Mouse (Mus musculus): ENCODE measurements around the gene Defb26. TPM values are rescaled to one million over a fixed set of nuclear protein-coding genes. Genes with fewer than 3 reads are reported as not detected.

Defb26 gene
- polyA plus RNA-seq, 1 experiment from 2014 or later, result not detected

DNA sequence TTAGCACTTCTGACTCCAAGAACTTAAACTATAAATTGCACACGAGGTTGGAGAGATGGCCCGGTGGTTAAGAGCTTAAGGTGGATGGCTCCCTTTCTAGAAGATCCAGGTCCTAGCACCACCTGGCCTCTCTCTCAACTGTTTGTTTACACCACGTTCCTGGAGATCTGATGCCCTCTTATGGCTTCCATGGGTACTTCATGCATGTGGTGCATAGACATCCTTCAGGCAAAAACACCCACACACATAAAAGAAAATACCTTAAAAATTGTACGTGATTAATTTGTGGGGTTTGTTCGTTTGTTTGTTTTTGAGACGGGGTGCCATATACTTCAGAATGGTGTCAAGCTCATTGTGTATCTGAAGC is 10.6 kb downstream of the Defb26 start:
- ATAC-seq, result no peak
- no peak overlapping the region for H3K27ac ChIP-seq
- H3K4me2 ChIP-seq (replicated peaks), result no peak overlapping the region
- H3K9me3 ChIP-seq, result no peaks in the 10 kb centered on the region
- no peak overlapping the region for H3K9ac ChIP-seq (replicated peaks)
- H3K27me3 ChIP-seq, result no peaks in the 10 kb centered on the region
- no peaks in the 10 kb centered on the region for H3K36me3 ChIP-seq
- no peak overlapping the region for H3K4me3 ChIP-seq (replicated peaks)
- 80% methylated on average over 6 of the region's 6 CpGs for WGBS
- H3K4me1 ChIP-seq (replicated peaks), result no peaks in the 10 kb centered on the region

DNA sequence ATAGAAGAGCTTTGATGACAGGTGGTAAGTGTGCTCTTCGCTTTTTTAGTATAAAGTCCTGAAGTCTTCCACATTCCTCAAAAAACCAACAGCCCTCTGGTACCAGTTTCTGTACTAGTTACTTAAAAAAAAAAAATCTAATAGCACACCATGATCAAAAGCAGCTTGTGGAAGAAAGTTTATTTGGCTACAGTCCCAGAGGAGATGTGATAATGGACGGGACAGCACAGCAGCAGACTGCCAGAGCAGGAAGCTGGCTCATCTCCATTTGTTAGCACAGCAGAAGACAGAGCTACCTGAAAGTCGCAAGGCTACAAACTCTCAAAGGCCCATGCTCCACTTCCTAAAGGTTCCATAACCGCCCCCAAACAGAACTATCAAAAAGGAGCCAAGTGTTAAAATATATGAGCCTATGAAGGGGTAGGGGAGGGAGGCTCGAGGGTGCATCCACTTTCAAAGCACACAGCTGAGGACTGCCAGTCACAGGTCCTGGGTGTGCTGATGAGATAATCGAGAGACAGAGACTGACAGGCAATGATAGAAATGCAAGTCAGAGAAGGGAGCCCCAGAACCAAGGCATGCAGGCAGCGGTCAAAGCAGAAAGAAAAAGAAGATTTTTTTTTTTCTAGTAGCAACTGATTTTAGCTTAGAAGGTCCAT is 11.2 kb downstream of the Defb26 start:
- H3K4me1 ChIP-seq (replicated peaks), result no peaks in the 10 kb centered on the region
- H3K9me3 ChIP-seq, result no peaks in the 10 kb centered on the region
- H3K4me3 ChIP-seq (replicated peaks), result no peak overlapping the region
- H3K9ac ChIP-seq (replicated peaks), result no peak overlapping the region
- no peak overlapping the region for H3K4me2 ChIP-seq (replicated peaks)
- WGBS, result 82% methylated on average over 7 of the region's 7 CpGs
- H3K36me3 ChIP-seq, result no peaks in the 10 kb centered on the region
- H3K27ac ChIP-seq, result no peak overlapping the region
- H3K27me3 ChIP-seq, result no peaks in the 10 kb centered on the region
- ATAC-seq, result no peak

DNA sequence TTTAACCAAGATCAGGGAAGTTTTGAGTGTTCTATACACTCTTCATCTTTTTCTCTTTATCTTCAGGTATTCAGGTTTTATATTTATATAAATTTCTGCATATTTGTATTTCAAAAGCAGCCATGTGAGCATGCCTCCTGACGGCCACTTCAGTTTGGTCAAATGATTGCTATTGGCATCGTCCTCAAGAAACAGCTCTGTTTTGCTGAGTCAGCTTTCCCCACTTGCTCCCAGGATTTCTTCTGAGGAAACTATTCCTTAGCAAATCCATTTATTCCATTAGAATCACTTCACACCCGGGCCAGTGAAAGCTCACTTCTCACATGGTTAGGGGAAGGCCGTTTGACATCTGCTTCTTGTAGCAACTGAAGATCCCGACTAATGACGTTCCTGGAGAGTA is 13.5 kb downstream of the Defb26 start:
- 81% methylated on average over 6 of the region's 6 CpGs for WGBS
- H3K9me3 ChIP-seq, result no peaks in the 10 kb centered on the region
- no peak overlapping the region for H3K4me2 ChIP-seq (replicated peaks)
- no peak overlapping the region for H3K27ac ChIP-seq
- no peak for ATAC-seq
- no peaks in the 10 kb centered on the region for H3K27me3 ChIP-seq
- no peaks in the 10 kb centered on the region for H3K4me1 ChIP-seq (replicated peaks)
- no peak overlapping the region for H3K4me3 ChIP-seq (replicated peaks)
- no peaks in the 10 kb centered on the region for H3K36me3 ChIP-seq
- H3K9ac ChIP-seq (replicated peaks), result no peak overlapping the region

DNA sequence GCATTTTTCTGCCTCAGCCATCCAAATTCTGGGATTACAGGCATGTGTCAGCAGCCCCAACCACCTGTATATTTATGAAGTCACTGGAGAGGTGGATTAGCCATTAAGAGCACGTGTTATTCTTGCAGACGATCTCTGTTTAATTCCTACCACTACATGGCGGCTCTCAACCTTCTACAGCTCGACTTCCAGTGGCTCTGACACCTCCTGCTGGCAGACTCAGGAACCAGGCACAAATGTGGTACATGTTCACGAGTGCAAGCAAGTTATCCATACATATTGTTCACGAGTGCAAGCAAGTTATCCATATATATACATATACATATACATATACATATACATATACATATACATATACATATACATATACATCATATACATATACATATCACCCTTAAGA is 18.3 kb downstream of the Defb26 start:
- Histone ChIP-seq H3K36me3 (no peaks in the 10 kb centered on the region), H3K27ac (no peak overlapping the region), H3K4me1 (replicated peaks) (no peaks in the 10 kb centered on the region), H3K9ac (replicated peaks) (no peak overlapping the region), H3K27me3 (no peaks in the 10 kb centered on the region), H3K4me2 (replicated peaks) (no peak overlapping the region), H3K9me3 (no peaks in the 10 kb centered on the region), H3K4me3 (replicated peaks) (no peak overlapping the region)
- WGBS, result 79% methylated on average over 6 of the region's 6 CpGs
- no peak for ATAC-seq

DNA sequence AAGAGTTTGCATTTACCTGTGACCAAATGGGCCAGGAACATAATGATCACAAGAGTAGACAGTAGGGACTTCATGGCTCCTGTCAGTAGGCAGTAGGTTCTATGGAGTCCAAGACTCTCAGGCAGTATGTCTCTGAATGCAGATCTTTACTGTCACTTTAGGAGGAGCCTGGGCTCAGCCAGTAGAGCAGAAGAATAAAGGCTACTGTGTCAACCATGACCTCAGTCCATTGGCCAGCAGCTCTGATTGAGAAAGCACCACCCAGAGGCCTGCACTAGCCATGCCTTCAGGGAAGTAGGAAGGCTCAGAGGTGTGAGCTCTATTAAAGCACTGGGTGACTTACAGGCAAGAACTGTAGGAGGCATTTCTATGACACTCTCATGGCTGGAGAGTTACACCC is 21.5 kb downstream of the Defb26 start, which contains the start of gene Defb22:
Defb22 (minus strand) TSS at position 101 of the 400 bp plus-strand sequence.
- Histone ChIP-seq H3K36me3 (no peaks in the 10 kb centered on the region), H3K4me3 (replicated peaks) (no peak within 1 kb of the TSS)
- ATAC-seq, result no peak

DNA sequence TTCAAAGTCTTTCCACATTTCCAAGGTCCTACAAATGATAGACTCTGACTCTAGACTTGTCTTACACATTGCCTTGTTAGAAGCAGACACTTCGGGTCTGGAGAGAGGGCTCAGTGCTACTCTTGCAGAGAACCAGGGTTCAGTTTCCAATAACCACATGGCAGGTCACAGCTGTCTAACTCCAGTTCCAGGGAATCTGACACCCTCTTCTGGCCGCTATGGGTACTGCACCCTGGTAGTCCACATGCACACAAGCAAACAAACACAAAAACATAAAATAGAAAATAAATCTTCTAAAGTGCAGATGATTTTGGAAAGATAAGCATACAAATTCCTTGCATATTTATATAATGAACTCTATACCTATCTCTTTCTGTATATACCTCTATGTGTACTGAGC is 24.5 kb downstream of the Defb26 start:
- Histone ChIP-seq H3K27me3 (no peaks in the 10 kb centered on the region), H3K4me3 (replicated peaks) (no peak overlapping the region), H3K36me3 (no peaks in the 10 kb centered on the region), H3K9me3 (no peaks in the 10 kb centered on the region), H3K9ac (replicated peaks) (no peak overlapping the region), H3K4me1 (replicated peaks) (no peaks in the 10 kb centered on the region), H3K27ac (no peak overlapping the region), H3K4me2 (replicated peaks) (no peak overlapping the region)
- WGBS, result 78% methylated on average over 2 of the region's 2 CpGs
- no peak for ATAC-seq

More for the DNA sequence above, 21.5 kb downstream of the Defb26 start, which contains the start of gene Defb22:
- Histone ChIP-seq H3K4me2 (replicated peaks) (no peak within 1 kb of the TSS), H3K27me3 (no peaks in the 10 kb centered on the region), H3K9ac (replicated peaks) (no peak within 1 kb of the TSS), H3K4me1 (replicated peaks) (no peaks in the 10 kb centered on the region), H3K9me3 (no peaks in the 10 kb centered on the region), H3K27ac (no peak within 1 kb of the TSS)

DNA sequence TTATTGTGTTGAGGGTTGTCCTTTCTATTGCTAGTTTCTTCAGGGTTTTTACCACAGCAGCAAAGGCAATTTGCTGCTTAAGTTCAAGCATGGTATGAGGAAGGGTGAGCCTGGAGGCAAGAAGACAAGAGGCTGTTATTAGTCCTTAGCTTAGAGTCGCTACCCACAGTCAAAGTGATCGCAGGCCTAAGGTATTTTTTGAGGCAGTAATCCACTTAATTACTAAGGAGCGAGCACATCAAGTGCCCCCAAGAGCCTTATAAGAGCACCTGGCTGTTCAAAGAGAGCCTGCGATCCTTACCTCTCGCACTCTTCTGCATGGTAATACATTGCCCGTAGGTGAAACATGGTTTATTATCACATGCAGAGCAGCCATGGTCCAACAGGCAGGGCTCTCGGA is 29.8 kb downstream of the Defb26 start:
- no peak for ATAC-seq
- no peaks in the 10 kb centered on the region for H3K27me3 ChIP-seq
- no peaks in the 10 kb centered on the region for H3K9me3 ChIP-seq
- H3K4me2 ChIP-seq (replicated peaks), result no peak overlapping the region
- no peak overlapping the region for H3K27ac ChIP-seq
- no peak overlapping the region for H3K4me3 ChIP-seq (replicated peaks)
- WGBS, result 90% methylated on average over 7 of the region's 7 CpGs
- no peak overlapping the region for H3K9ac ChIP-seq (replicated peaks)
- no peaks in the 10 kb centered on the region for H3K4me1 ChIP-seq (replicated peaks)
- no peaks in the 10 kb centered on the region for H3K36me3 ChIP-seq

DNA sequence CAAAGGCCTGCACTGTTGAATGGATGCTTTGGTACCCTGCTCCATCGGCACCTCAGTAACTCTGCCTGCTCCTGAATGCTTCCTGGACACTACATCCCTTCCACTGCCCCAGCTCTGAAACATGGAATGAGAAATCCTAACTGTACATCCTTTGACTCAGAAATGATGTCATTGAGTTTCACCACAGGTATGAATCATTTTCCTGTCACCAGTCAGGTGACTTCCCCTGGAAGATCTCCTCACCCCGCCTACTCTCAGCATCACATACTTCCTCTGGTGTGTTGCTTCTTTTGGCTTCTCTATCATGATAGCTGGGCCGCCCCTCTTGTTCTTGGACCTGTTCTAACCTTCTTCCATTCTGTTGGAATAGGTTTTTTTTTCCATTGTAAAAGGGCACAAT is 30.6 kb downstream of the Defb26 start:
- no peak overlapping the region for H3K9ac ChIP-seq (replicated peaks)
- 90% methylated on average over 3 of the region's 3 CpGs for WGBS

DNA sequence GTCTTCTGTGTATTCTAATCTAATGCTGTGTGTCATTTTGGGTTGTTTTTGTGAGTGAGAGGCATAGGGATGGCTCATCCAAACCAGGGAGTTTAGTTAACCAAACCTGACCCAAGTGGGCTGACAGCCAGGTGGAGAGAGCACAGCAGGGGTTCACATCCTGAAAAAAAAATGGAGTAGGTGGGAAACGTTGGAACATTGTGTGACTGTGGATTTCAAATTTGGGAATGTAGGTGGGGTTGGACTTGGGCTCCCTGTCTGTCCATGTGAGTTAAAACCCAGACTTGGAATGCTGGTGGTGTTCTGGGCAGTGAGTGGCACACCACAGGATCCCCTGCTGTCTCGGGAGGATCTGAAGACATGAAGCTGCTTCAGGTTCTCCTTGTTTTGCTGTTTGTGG is 34.7 kb downstream of the Defb26 start, which contains the start of gene Defb20:
Defb20 (plus strand) TSS at position 301 of the 400 bp plus-strand sequence.
- Histone ChIP-seq H3K4me1 (replicated peaks) (no peaks in the 10 kb centered on the region), H3K9me3 (no peaks in the 10 kb centered on the region), H3K36me3 (no peaks in the 10 kb centered on the region), H3K27me3 (no peaks in the 10 kb centered on the region), H3K4me2 (replicated peaks) (no peak within 1 kb of the TSS), H3K9ac (replicated peaks) (no peak within 1 kb of the TSS), H3K27ac (no peak within 1 kb of the TSS), H3K4me3 (replicated peaks) (no peak within 1 kb of the TSS)
- WGBS, result 72% methylated on average over 2 of the region's 2 CpGs
- ATAC-seq, result no peak

More for the DNA sequence above, 30.6 kb downstream of the Defb26 start:
- no peaks in the 10 kb centered on the region for H3K9me3 ChIP-seq
- H3K4me1 ChIP-seq (replicated peaks), result no peaks in the 10 kb centered on the region
- H3K27me3 ChIP-seq, result no peaks in the 10 kb centered on the region
- no peak overlapping the region for H3K4me3 ChIP-seq (replicated peaks)
- no peak overlapping the region for H3K4me2 ChIP-seq (replicated peaks)
- ATAC-seq, result no peak
- no peaks in the 10 kb centered on the region for H3K36me3 ChIP-seq
- no peak overlapping the region for H3K27ac ChIP-seq

DNA sequence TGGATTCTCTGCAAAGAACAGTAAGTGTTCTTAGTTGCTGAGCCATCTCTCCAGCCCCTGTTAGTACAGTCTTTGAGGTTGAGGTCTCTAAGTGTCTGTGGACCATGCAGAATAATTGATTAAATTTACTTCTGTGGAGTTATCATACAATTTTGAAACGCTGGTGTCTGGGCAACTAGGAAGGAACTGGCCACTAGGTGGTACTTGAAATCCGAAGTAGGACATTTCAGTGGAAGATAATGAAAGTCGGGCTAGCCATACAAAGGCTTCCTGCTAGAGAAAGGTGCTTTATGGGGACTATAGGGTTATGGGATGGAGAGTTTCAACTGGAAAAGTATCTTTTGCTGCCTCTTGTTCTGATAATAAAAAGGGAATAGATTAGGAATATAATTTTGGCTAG is 39.1 kb downstream of the Defb26 start:
- Histone ChIP-seq H3K27ac (no peak overlapping the region), H3K36me3 (no peaks in the 10 kb centered on the region)

DNA sequence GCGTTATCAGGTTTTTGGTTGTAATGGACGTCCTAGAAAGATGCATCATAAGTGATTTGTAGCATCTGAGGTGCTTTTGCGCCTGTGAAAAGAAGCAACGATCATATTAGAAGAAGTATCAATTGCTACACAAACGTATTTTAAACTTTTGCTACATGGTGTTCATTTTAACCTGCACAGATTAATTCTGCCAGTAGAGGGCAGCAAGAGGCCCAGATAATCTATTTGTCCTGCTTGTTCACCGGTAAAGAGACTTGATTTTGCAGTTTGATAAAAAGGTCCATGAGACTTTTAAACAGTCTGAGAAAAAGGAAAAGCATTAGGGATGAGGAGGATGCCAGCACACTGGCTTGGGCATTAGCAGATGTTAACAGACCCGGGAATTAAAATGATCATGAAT is 40.5 kb downstream of the Defb26 start:
- Histone ChIP-seq H3K4me1 (replicated peaks) (no peaks in the 10 kb centered on the region), H3K9ac (replicated peaks) (no peak overlapping the region), H3K9me3 (no peaks in the 10 kb centered on the region), H3K27ac (no peak overlapping the region), H3K4me3 (replicated peaks) (no peak overlapping the region), H3K4me2 (replicated peaks) (no peak overlapping the region), H3K36me3 (no peaks in the 10 kb centered on the region), H3K27me3 (no peaks in the 10 kb centered on the region)
- ATAC-seq, result no peak
- 34% methylated on average over 7 of the region's 7 CpGs for WGBS

More for the DNA sequence above, 39.1 kb downstream of the Defb26 start:
- ATAC-seq, result no peak
- 30% methylated on average over 3 of the region's 3 CpGs for WGBS
- H3K4me1 ChIP-seq (replicated peaks), result no peaks in the 10 kb centered on the region
- no peak overlapping the region for H3K9ac ChIP-seq (replicated peaks)
- H3K4me2 ChIP-seq (replicated peaks), result no peak overlapping the region
- no peaks in the 10 kb centered on the region for H3K27me3 ChIP-seq
- H3K4me3 ChIP-seq (replicated peaks), result no peak overlapping the region
- no peaks in the 10 kb centered on the region for H3K9me3 ChIP-seq

DNA sequence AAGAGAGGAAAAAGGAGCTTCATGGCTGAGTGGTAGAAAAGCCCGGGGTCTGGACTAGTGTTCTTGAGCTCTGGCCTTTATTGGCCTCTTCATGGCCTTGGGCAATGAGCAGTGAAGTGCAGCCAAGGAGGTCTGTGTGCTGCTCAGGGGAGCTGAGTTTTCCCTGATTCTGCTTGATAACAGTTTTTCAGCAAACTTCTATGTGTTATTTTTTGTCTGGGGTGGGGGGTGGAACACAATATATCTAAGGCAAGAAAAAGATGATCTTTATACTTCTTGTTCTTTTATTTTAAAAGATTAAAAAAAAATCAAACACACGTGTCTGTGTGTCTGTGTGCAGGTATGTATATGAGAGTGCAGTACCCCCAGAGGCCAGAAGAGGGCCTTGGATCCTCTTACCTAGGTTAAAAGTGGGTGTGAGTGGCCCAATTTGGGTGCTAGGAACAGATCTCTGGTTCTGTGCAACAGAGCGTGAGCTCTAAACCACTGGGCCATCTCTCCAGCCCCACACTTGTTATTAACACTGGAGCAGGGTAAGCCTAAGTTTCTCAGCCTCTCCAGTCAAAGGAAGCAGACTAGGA is 46.8 kb downstream of the Defb26 start, which contains the start of gene Defb23:
Defb23 (minus strand) TSS at position 51 of the 581 bp plus-strand sequence.
- H3K9ac ChIP-seq (replicated peaks), result no peak within 1 kb of the TSS
- H3K27ac ChIP-seq, result no peak within 1 kb of the TSS
- no peaks in the 10 kb centered on the region for H3K27me3 ChIP-seq
- ATAC-seq, result no peak
- no peak within 1 kb of the TSS for H3K4me2 ChIP-seq (replicated peaks)
- no peaks in the 10 kb centered on the region for H3K4me1 ChIP-seq (replicated peaks)
- 88% methylated on average over 3 of the region's 3 CpGs for WGBS
- H3K4me3 ChIP-seq (replicated peaks), result no peak within 1 kb of the TSS
- no peaks in the 10 kb centered on the region for H3K9me3 ChIP-seq
- no peaks in the 10 kb centered on the region for H3K36me3 ChIP-seq

DNA sequence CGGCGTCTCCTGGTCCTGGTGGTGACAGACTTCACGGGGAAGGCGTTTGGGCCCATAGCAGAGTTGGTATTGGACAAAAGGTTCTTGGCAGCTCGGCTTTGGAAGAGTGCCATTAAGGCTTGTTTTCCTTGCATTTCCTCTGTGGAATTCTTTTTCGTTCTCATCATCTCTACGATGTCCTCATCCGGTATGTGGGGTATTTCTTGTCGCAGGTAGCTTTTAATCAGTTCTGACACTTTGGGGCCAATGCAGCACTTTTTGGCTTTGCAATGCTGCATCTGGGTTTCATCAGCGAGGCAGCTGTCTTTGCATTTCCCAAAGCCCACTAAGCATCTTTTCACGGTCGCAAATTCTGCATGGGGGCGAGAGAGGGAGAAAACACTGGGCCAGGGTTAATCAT is 52.3 kb downstream of the Defb26 start:
- WGBS, result 78% methylated on average over 13 of the region's 13 CpGs
- H3K9ac ChIP-seq (replicated peaks), result no peak overlapping the region
- H3K36me3 ChIP-seq, result no peaks in the 10 kb centered on the region
- no peak overlapping the region for H3K27ac ChIP-seq
- H3K27me3 ChIP-seq, result no peaks in the 10 kb centered on the region
- no peaks in the 10 kb centered on the region for H3K4me1 ChIP-seq (replicated peaks)
- ATAC-seq, result no peak
- H3K4me2 ChIP-seq (replicated peaks), result no peak overlapping the region
- H3K9me3 ChIP-seq, result no peaks in the 10 kb centered on the region
- no peak overlapping the region for H3K4me3 ChIP-seq (replicated peaks)

Measured in midbrain, embryonic 13.5 days (tissue).